Mouse (Mus musculus) spleen, postnatal 0 days (tissue): Measurements from ENCODE around the gene Phgdh. TPM values are rescaled to one million over a fixed set of nuclear protein-coding genes. Genes with fewer than 3 reads are reported as not detected.

Experiments
- polyA plus RNA-seq: library from polyadenylated mRNA; unstranded; fragments of >200 nt; fragmentation: Nextera tagmentation; extraction: Ambion mirVana; gene quantifications from 2 replicates; pipeline ENCODE4 v1.2.1, GENCODE M21; 2015

The Phgdh gene
- polyA plus RNA-seq: 70.5 and 71.3 TPM in 2 replicates

DNA sequence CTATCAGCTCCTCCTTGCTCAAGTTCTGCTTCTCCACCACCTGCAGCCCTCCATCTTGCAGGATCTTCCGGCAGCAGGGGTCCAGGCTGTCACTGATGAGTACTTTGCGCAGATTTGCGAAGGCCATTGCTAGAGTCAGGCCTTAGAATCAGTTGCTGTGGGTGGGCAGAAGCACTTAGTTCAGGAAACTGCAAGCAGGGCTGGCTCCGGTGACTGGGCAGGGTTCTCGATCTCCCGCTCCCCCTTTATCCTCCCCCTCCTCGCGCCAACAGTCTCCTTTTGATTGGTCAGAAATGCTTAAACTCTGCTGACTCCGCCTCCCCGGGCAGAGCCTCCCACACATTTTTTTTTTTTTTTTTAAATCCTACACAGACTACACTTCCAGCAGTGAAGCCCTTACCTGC lies at the start of gene Phgdh:
Gene Phgdh (minus strand): TSS at position 285 of the 404 bp plus-strand sequence.

DNA sequence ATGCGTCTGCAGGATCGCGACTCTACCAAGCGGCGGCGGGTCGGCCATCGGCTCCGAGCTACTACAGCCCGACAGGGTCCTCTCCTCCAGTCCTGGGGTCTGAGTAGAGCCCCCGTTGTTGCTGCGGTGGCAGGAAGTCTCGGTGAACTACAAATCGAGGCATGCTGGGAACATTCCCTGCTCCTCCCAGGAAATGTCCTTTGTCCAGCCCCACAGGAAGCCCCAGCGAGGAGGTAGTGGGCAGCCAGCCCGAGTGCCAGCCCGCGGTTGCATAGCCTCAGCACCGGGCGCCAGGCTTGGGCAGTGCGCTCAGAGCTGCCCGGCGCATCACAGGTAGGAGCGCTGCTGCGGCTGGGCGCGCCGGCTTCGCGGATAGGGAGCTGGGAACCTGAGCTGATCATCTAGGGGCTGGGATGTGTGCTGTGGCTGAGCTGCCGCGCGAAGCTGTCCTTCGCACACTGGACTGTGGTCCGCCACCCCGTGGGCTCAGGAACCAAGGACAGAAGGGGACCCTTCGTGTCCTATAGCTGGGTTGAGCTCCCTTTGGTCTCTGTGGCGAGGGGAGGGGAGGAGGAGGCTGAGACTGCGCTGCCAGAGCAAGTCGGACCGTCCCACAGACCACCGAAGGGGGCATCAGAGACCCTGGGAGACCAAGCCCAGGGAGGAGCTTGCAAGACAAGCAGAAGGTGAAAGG lies 42.6 kb upstream of the Phgdh start, which contains the start of gene Zfp697:
Gene Zfp697 (plus strand): TSS at position 216 of the 694 bp plus-strand sequence.

DNA sequence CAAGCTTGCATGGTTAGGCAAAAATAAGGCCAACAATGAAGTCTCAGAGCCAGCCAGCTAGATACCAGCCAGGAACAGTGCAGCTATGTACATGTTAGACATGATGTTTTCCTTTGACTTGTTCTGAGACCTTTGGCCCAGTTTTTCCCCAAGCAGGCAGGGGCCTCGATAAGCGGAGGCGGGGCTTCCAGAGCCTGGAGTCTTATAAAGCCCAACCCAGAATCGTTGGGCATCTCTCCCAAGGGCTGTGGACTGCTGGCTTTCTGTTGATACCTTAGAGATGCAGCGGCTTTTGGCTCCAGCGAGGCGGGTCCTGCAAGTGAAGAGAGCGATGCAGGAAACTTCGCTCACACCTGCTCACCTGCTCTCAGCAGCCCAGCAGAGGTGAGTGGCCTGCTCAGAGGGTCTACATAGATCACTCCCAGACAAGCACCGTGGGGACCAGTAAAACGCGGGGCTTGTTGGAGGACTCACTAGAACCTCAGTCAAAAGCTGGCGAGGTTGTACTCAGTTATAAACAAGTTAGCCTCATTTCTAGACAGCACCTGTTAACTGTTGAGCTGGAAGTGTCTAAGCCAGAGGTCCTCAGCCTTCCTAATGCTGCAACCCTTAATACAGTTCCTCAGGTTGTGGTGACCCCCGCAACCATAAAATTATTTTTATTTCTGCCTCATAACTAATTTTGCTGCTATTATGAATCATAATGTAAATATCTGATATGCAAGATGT lies 59.4 kb downstream of the Phgdh start, which contains the start of gene Hmgcs2:
Gene Hmgcs2 (plus strand): TSS at position 232 of the 729 bp plus-strand sequence.

Other genes starting within 250 kb of the Phgdh start
- gene Adam30, start 179.4 kb downstream of the Phgdh start, polyA plus RNA-seq: not detected in 2 replicates
- not detected in 2 replicates for gene Reg4, start 117.8 kb downstream of the Phgdh start, polyA plus RNA-seq
- 14.0 and 15.8 TPM in 2 replicates for gene Hmgcs2, start 59.6 kb downstream of the Phgdh start, polyA plus RNA-seq
- 0.72 and 1.1 TPM in 2 replicates for gene Zfp697, start 42.5 kb upstream of the Phgdh start, polyA plus RNA-seq
- gene Gm4450, start 117.1 kb upstream of the Phgdh start, polyA plus RNA-seq: not detected in 2 replicates
- gene Hsd3b4, start 170.5 kb upstream of the Phgdh start, polyA plus RNA-seq: not detected in 2 replicates
- gene Gm10681, start 248.8 kb upstream of the Phgdh start, polyA plus RNA-seq: not detected in 2 replicates